Comparison of ENCODE assay signal across 8 mouse cellular contexts in genomic region chr7:63924747-63925412, GRCm38 (mm10). TPM values are rescaled to one million over a fixed set of nuclear protein-coding genes. Genes with fewer than 3 reads are reported as not detected.
DNase-seq lines count a peak whose midpoint lies in the region; ATAC-seq and TF ChIP-seq lines count a peak whose summit lies in the region.
"Had no signal": no experiment of that assay in that cellular context is flagged by ENCODE, and none has a peak within 500 bp of the region (broad histone marks: within the 10 kb centered on the region; RNA-seq: fewer than 3 reads in every experiment).

No protein-coding gene starts in this region.

- no peaks in the 10 kb centered on the region for H3K36me3 ChIP-seq in hindbrain, postnatal 0 days (ENCODE audit: insufficient read depth, low read length)
- H3K36me3 ChIP-seq in midbrain, embryonic 16.5 days (ENCODE audit: control insufficient read depth, insufficient read depth, low read length): no peaks in the 10 kb centered on the region

- in situ Hi-C loops in Patski (cut with MboI; ENCODE audit: low pct_unique_long_range_greater_than_20kb): loop anchor here (5.0 kb wide), 1 partner anchor 68 kb away; no protein-coding TSS in a partner anchor

- no peaks in the 10 kb centered on the region for H3K27me3 ChIP-seq in Patski
- H3K27me3 ChIP-seq in hindbrain, postnatal 0 days (ENCODE audit: insufficient read depth, low read length): no peaks in the 10 kb centered on the region
- H3K27me3 ChIP-seq in midbrain, embryonic 16.5 days (ENCODE audit: control insufficient read depth, insufficient read depth, low read depth, low read length): no peaks in the 10 kb centered on the region

- H3K9me3 ChIP-seq in hindbrain, postnatal 0 days (ENCODE audit: low read length): no peaks in the 10 kb centered on the region
- H3K9me3 ChIP-seq in midbrain, embryonic 16.5 days (replicated peaks; ENCODE audit: control insufficient read depth, low read length, poor library complexity, severe bottlenecking): no peaks in the 10 kb centered on the region

- peaks cover 31% of the 10 kb centered on the region for H3K4me1 ChIP-seq in hindbrain, postnatal 0 days (ENCODE audit: insufficient read depth, low read length)
- peaks cover 30% of the 10 kb centered on the region for H3K4me1 ChIP-seq in midbrain, embryonic 16.5 days (ENCODE audit: control insufficient read depth, insufficient read depth, low read length)

- DNase-seq in Patski (ENCODE audit: low read depth, low spot score): peak; percentile 96
- peak; percentile 91 to 93 for DNase-seq in adrenal gland, postnatal 36 days
- DNase-seq in forelimb bud, embryonic 11.5 days (ENCODE audit: low read depth, low spot score): peak; percentile 25
- DNase-seq in hindbrain, postnatal 0 days (ENCODE audit: low spot score): peak; percentile 78
- peak; percentile 85 to 92 for DNase-seq in left cerebral cortex, adult 18-20 months (ENCODE audit: low spot score in 2 of 2)
- peak; percentile 65 to 80 for DNase-seq in urinary bladder, postnatal 36 days (ENCODE audit: low spot score in 2 of 2)

- no peak overlapping the region for H3K9ac ChIP-seq in hindbrain, postnatal 0 days (replicated peaks; ENCODE audit: low read length)
- no peak overlapping the region for H3K9ac ChIP-seq in midbrain, embryonic 16.5 days (ENCODE audit: low read depth, low read length)

- TF ChIP-seq CTCF in Patski (IDR thresholded peaks at IDR 0.05): no peak
- TF ChIP-seq CTCF in hindbrain, postnatal 0 days (IDR thresholded peaks at IDR 0.05; ENCODE audit: low read depth): no peak

- peak; percentile 80 for ATAC-seq in Patski
- no peak for ATAC-seq in hindbrain, postnatal 0 days
- no peak for ATAC-seq in midbrain, embryonic 16.5 days

- CTCF ChIA-PET in Patski (lab: Charles Lee): interaction anchor here (0.9 to 3.3 kb wide), 6 partner anchors 9 to 173 kb away, joined by 3 to 18 read pairs (median 5); partner anchors contain the start of gene E030018B13Rik

- H3K4me2 ChIP-seq in hindbrain, postnatal 0 days (ENCODE audit: low read depth, low read length): peak overlapping the region; percentile 36
- H3K4me2 ChIP-seq in midbrain, embryonic 16.5 days (ENCODE audit: low read length): no peak overlapping the region

- POLR2A ChIA-PET in Patski (lab: Charles Lee): interaction anchor here (1.4 to 3.0 kb wide), 3 partner anchors 11 to 12 kb away, joined by 4 to 14 read pairs (median 4); no protein-coding TSS in a partner anchor

- H3K4me3 ChIP-seq in hindbrain, postnatal 0 days (ENCODE audit: low read length): no peak overlapping the region
- H3K4me3 ChIP-seq in midbrain, embryonic 16.5 days (ENCODE audit: low read depth, low read length): no peak overlapping the region

- 29% methylated on average over 6 of the region's 6 CpGs for WGBS in hindbrain, postnatal 0 days
- WGBS in midbrain, embryonic 16.5 days: 52% methylated on average over 6 of the region's 6 CpGs

- H3K27ac ChIP-seq in hindbrain, postnatal 0 days: peak overlapping the region; percentile 58; the same call in 1 of the 2 replicates
- H3K27ac ChIP-seq in midbrain, embryonic 16.5 days (ENCODE audit: low read length): peak overlapping the region; percentile 23; the same call in 1 of the 2 replicates

RNA-seq across cellular contexts. Expression of gene E030018B13Rik, which starts 8.2 kb away (rescaled TPM):
- polyA plus RNA-seq in Patski (2021): not detected
- total RNA-seq in adrenal gland, postnatal 36 days (2021): not detected
- total RNA-seq in hindbrain, postnatal 0 days (2014; rRNA removed): not detected in 2 replicates
- not detected in 2 replicates for polyA plus RNA-seq in hindbrain, postnatal 0 days (2015; fragmentation: Nextera tagmentation; extraction: Ambion mirVana)
- total RNA-seq in left cerebral cortex, adult 18-20 months (2021): not detected
- polyA plus RNA-seq in midbrain, embryonic 16.5 days (2015; fragmentation: Nextera tagmentation; extraction: Ambion mirVana): 0.21 TPM in 1 of 2 replicates, not detected in the other
- polyA plus RNA-seq: embryonic facial prominence, embryonic 11.5 days had no signal

RNA-seq across cellular contexts. Expression of gene Klf13, which starts 13.8 kb away (rescaled TPM):
- polyA plus RNA-seq in Patski (2021): 20.0 TPM
- 10 to 100 TPM; 73.9 to 77.8 TPM for total RNA-seq in adrenal gland, postnatal 36 days (2021)
- total RNA-seq in hindbrain, postnatal 0 days (2014; rRNA removed): 30.7 and 34.0 TPM in 2 replicates
- polyA plus RNA-seq in hindbrain, postnatal 0 days (2015; fragmentation: Nextera tagmentation; extraction: Ambion mirVana): 26.9 and 28.0 TPM in 2 replicates
- total RNA-seq in left cerebral cortex, adult 18-20 months (2021): 100 to 1,000 TPM; 145 to 159 TPM
- polyA plus RNA-seq in midbrain, embryonic 16.5 days (2015; fragmentation: Nextera tagmentation; extraction: Ambion mirVana): 19.9 and 21.6 TPM in 2 replicates

Comparison
In these comparisons a context has a peak if more than half of its experiments do, and no peak if none do; other contexts are left out.
1. DNase-seq: peak in every context shown above with its lines; median percentile 96 in Patski; 92 in adrenal gland, postnatal 36 days; 88 in left cerebral cortex, adult 18-20 months; 78 in hindbrain, postnatal 0 days; 72 in urinary bladder, postnatal 36 days; 25 in forelimb bud, embryonic 11.5 days.